Mouse (Mus musculus): ENCODE measurements around the gene Cldn34b1. TPM values are rescaled to one million over a fixed set of nuclear protein-coding genes. Genes with fewer than 3 reads are reported as not detected.

Cldn34b1 gene
- polyA plus RNA-seq (2015; fragmentation: Illumina TruSeq; extraction: RNeasy Lipid Tissue Mini Kit (QIAGEN cat#74804); ENCODE audit: insufficient read depth, low read depth, low replicate concordance), result not detected

GRCm38 (mm10) chrX:154890167-154890566 is at the start of gene Cldn34b1:
Cldn34b1 (minus strand) TSS chrX:154890267.

GRCm38 (mm10) chrX:154935887-154936286 is 45.8 kb upstream of the Cldn34b1 start, which contains the start of gene Magea6:
Magea6 (minus strand) TSS chrX:154935987.

Other genes with a start within 250 kb of the Cldn34b1 start
- not detected for gene Magea6, start 45.7 kb upstream of the Cldn34b1 start, polyA plus RNA-seq (2015; fragmentation: Illumina TruSeq; extraction: RNeasy Lipid Tissue Mini Kit (QIAGEN cat#74804); ENCODE audit: insufficient read depth, low read depth, low replicate concordance)
- gene Magea3, start 59.2 kb upstream of the Cldn34b1 start, polyA plus RNA-seq (2015; fragmentation: Illumina TruSeq; extraction: RNeasy Lipid Tissue Mini Kit (QIAGEN cat#74804); ENCODE audit: insufficient read depth, low read depth, low replicate concordance), result not detected
- not detected for gene Magea8, start 105.6 kb upstream of the Cldn34b1 start, polyA plus RNA-seq (2015; fragmentation: Illumina TruSeq; extraction: RNeasy Lipid Tissue Mini Kit (QIAGEN cat#74804); ENCODE audit: insufficient read depth, low read depth, low replicate concordance)
- not detected for gene Magea5, start 172.9 kb upstream of the Cldn34b1 start, polyA plus RNA-seq (2015; fragmentation: Illumina TruSeq; extraction: RNeasy Lipid Tissue Mini Kit (QIAGEN cat#74804); ENCODE audit: insufficient read depth, low read depth, low replicate concordance)
- not detected for gene Magea1, start 199.5 kb upstream of the Cldn34b1 start, polyA plus RNA-seq (2015; fragmentation: Illumina TruSeq; extraction: RNeasy Lipid Tissue Mini Kit (QIAGEN cat#74804); ENCODE audit: insufficient read depth, low read depth, low replicate concordance)
- gene Magea2, start 203.4 kb upstream of the Cldn34b1 start, polyA plus RNA-seq (2015; fragmentation: Illumina TruSeq; extraction: RNeasy Lipid Tissue Mini Kit (QIAGEN cat#74804); ENCODE audit: insufficient read depth, low read depth, low replicate concordance), result not detected
- gene Cldn34b2, start 238.1 kb upstream of the Cldn34b1 start, polyA plus RNA-seq (2015; fragmentation: Illumina TruSeq; extraction: RNeasy Lipid Tissue Mini Kit (QIAGEN cat#74804); ENCODE audit: insufficient read depth, low read depth, low replicate concordance), result not detected